Mouse (Mus musculus) limb, embryonic 13.5 days (tissue): ENCODE measurements around the gene Lrrc74a. TPM values are rescaled to one million over a fixed set of nuclear protein-coding genes. Genes with fewer than 3 reads are reported as not detected.

ENCODE experiments used
- ATAC-seq: fragments of 200-750 bp; cut with Nextera tagmentation; 2 replicates; pipeline ENCODE4 v1.8.0; 2017; ENCODE audit warnings: low read depth, moderate number of reproducible peaks, moderate TSS enrichment; ENCODE audit not compliant: low FRiP score
- H3K27ac ChIP-seq: fragments of 300-500 bp; sonication (generic); 2 replicates; pipeline ENCODE4 v1.5.1; 2015; ENCODE audit warnings: inconsistent platforms, mild to moderate bottlenecking, moderate library complexity
- H3K27me3 ChIP-seq: fragments of 300-500 bp; sonication (generic); 2 replicates; pipeline ENCODE4 v1.6.1; 2015; ENCODE audit warnings: mild to moderate bottlenecking, inconsistent platforms
- H3K36me3 ChIP-seq: fragments of 300-500 bp; sonication (generic); 2 replicates; pipeline ENCODE4 v1.6.1; 2015; ENCODE audit warnings: inconsistent platforms, mild to moderate bottlenecking, moderate library complexity
- H3K4me1 ChIP-seq: fragments of 300-500 bp; sonication (generic); 2 replicates; pipeline ENCODE4 v1.6.1; 2015; ENCODE audit warnings: inconsistent platforms
- H3K4me2 ChIP-seq: fragments of 300-500 bp; sonication (generic); replicated peaks from 2 replicates; pipeline ENCODE4 v1.6.1; 2015; ENCODE audit warnings: inconsistent platforms, mild to moderate bottlenecking, moderate library complexity
- H3K4me3 ChIP-seq: fragments of 300-500 bp; sonication (generic); 2 replicates; pipeline ENCODE4 v1.5.1; 2015; ENCODE audit warnings: moderate library complexity, mild to moderate bottlenecking, inconsistent platforms
- H3K9ac ChIP-seq: fragments of 300-500 bp; sonication (generic); 2 replicates; pipeline ENCODE4 v1.6.1; 2015; ENCODE audit warnings: mild to moderate bottlenecking, inconsistent platforms
- H3K9me3 ChIP-seq: fragments of 300-500 bp; sonication (generic); 2 replicates; pipeline ENCODE4 v1.6.1; 2016; ENCODE audit warnings: inconsistent platforms
- WGBS: fragments of 180-500 bp; shearing (Covaris S2); methylation state at CpG from one replicate; pipeline ENCODE4 v1.1.7; 2015; 5-methylcytosine and 5-hydroxymethylcytosine counted together
- polyA plus RNA-seq: library from polyadenylated mRNA; unstranded; fragments of >200 nt; fragmentation: Nextera tagmentation; extraction: Ambion mirVana; gene quantifications from 2 replicates; pipeline ENCODE4 v1.2.1, GENCODE M21; 2015

Lrrc74a gene
- polyA plus RNA-seq, 1 experiment from 2014 or later: not detected

GRCm38 (mm10) chr12:86794331-86794730 lies 60.2 kb downstream of the Lrrc74a start:
- Histone ChIP-seq H3K4me3 (no peak overlapping the region), H3K27ac (no peak overlapping the region), H3K36me3 (no peaks in the 10 kb centered on the region), H3K9ac (no peak overlapping the region), H3K4me2 (no peak overlapping the region), H3K4me1 (peaks cover 17% of the 10 kb centered on the region), H3K27me3 (no peaks in the 10 kb centered on the region), H3K9me3 (no peaks in the 10 kb centered on the region)
- WGBS: 89% methylated on average over 11 of the region's 11 CpGs
- ATAC-seq: no peak

GRCm38 (mm10) chr12:86795076-86795837 lies 61.1 kb downstream of the Lrrc74a start:
- Histone ChIP-seq H3K4me3 (no peak overlapping the region), H3K4me2 (no peak overlapping the region), H3K9me3 (no peaks in the 10 kb centered on the region), H3K9ac (no peak overlapping the region), H3K27me3 (no peaks in the 10 kb centered on the region), H3K36me3 (no peaks in the 10 kb centered on the region), H3K4me1 (peaks cover 20% of the 10 kb centered on the region), H3K27ac (no peak overlapping the region)
- 0 out of 2 replicates have a peak, but pooled peaks have one; percentile 15 for ATAC-seq
- 56% methylated on average over 7 of the region's 7 CpGs for WGBS

DNA sequence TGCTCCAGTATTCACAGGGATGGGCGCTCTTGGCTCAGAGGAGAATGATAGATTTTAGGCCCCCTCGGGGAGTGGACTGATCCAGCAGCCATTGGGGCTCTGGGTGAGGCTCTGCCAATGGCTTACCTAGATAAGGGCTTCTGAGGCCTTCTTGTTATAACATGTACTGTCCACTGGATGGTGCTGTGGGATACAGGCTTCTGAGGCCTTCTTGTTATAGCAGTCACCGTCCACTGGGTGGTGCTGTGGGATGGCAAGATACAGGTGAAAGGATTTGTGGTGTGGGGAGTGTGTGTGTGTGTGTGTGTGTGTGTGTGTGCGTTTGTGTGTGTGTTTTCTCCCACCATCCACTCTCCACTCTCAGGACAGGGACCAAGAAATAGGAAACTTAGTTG lies 61.7 kb downstream of the Lrrc74a start:
- Histone ChIP-seq H3K4me1 (peaks cover 20% of the 10 kb centered on the region), H3K9me3 (no peaks in the 10 kb centered on the region), H3K27me3 (no peaks in the 10 kb centered on the region), H3K36me3 (no peaks in the 10 kb centered on the region), H3K4me3 (no peak overlapping the region), H3K9ac (no peak overlapping the region), H3K4me2 (no peak overlapping the region), H3K27ac (no peak overlapping the region)
- peak; percentile 20; the same call in 1 of the 2 replicates for ATAC-seq
- WGBS: 5% methylated on average over 4 of the region's 4 CpGs

DNA sequence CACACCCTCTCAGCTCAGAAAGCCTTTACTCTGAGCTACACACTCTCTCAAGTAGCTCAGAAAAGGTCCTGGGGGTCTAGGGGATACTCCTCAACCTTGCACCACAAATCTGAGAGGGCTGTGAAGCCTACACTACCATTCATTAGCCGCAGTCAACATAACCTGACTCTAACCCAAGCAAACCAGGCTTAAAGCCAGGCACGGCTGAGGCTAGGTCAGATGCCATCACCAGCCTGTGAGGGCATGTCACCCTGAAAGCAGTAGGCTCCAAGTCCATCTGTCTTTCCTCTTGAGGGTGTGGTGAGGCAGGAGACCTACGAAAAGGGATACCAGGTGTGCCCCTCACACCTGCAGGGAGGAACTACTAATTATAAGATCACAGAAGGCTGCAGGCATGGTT lies 62.2 kb downstream of the Lrrc74a start:
- ATAC-seq: no peak
- H3K9me3 ChIP-seq: no peaks in the 10 kb centered on the region
- H3K27me3 ChIP-seq: no peaks in the 10 kb centered on the region
- no peak overlapping the region for H3K4me2 ChIP-seq
- no peak overlapping the region for H3K9ac ChIP-seq
- no peak overlapping the region for H3K4me3 ChIP-seq
- WGBS: 73% methylated on average over 3 of the region's 3 CpGs
- H3K36me3 ChIP-seq: no peaks in the 10 kb centered on the region
- peaks cover 25% of the 10 kb centered on the region for H3K4me1 ChIP-seq
- H3K27ac ChIP-seq: no peak overlapping the region

DNA sequence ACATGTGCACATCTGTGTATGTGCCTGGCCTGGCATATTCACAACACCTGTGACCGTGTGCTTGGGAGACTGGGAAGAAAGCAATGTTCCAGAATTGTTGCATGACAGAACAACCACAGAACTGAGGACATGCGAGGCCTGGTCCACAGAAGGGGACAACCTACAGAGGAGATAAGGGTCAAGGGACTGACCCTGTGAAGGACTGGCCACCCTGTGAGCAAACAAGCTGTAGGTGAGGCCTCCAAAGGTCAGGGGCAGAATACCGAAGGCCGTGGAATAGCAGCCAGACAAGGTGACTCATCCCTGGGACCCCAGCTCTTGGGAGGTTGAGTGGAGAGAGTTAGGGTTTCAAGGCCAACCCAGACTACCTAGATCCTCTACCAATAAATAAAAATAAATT lies 63.6 kb downstream of the Lrrc74a start:
- 89% methylated on average over 4 of the region's 4 CpGs for WGBS
- Histone ChIP-seq H3K27me3 (no peaks in the 10 kb centered on the region), H3K9ac (no peak overlapping the region), H3K4me2 (no peak overlapping the region), H3K27ac (no peak overlapping the region), H3K4me3 (no peak overlapping the region), H3K9me3 (no peaks in the 10 kb centered on the region), H3K36me3 (no peaks in the 10 kb centered on the region), H3K4me1 (peaks cover 39% of the 10 kb centered on the region)
- ATAC-seq: no peak

GRCm38 (mm10) chr12:86798773-86799540 lies 64.8 kb downstream of the Lrrc74a start:
- no peak for ATAC-seq
- peaks cover 51% of the 10 kb centered on the region for H3K4me1 ChIP-seq
- no peaks in the 10 kb centered on the region for H3K27me3 ChIP-seq
- H3K4me2 ChIP-seq: peak overlapping the region; percentile 40
- peak overlapping the region; percentile 25; the same call in 1 of the 2 replicates for H3K9ac ChIP-seq
- peak overlapping the region; percentile 76 for H3K27ac ChIP-seq
- H3K36me3 ChIP-seq: no peaks in the 10 kb centered on the region
- H3K4me3 ChIP-seq: no peak overlapping the region
- 15% methylated on average over 14 of the region's 14 CpGs for WGBS
- no peaks in the 10 kb centered on the region for H3K9me3 ChIP-seq

DNA sequence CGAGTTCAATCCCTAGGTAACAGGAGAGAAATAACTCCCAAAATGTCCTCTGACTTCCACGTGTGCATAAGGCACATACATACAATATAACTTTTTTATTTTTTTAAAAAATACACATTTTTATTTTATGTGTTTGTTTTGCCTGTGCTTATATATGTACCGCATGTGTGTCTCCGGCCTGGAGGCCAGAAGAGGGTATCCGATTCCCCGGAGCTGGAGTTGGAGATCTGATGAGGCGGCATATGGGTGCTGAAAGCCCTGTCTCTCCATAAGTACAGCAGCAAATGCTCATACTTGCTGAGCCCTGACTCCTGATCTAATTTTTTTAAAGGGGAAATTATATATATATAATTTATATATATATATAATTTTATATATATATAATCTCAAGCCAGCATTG lies 65.6 kb downstream of the Lrrc74a start:
- 78% methylated on average over 7 of the region's 7 CpGs for WGBS
- H3K4me1 ChIP-seq: peaks cover 59% of the 10 kb centered on the region

DNA sequence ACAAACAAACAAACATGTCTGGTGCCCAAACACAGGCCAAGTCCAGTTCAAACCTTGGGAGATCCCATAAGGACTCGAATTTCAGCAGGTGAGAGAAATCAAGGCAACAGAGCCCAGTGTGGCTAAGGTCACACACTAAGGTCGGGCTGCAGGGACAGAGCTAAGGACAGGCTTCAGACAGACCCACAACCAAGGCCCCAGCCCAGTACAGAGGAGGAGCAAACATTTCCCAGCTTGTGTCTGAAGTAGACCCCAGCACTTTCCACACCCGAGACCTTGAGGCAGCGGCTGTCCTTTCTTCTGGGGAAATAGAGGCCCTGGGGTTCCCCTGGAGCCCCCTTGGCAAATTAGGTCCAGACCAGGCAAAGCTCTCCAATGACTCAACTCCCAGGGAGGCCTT lies 66.2 kb downstream of the Lrrc74a start:
- peak overlapping the region; percentile 61 for H3K4me2 ChIP-seq
- 17% methylated on average over 4 of the region's 4 CpGs for WGBS
- H3K36me3 ChIP-seq: no peaks in the 10 kb centered on the region
- H3K4me3 ChIP-seq: no peak overlapping the region
- peaks cover 65% of the 10 kb centered on the region for H3K4me1 ChIP-seq
- H3K9me3 ChIP-seq: no peaks in the 10 kb centered on the region
- H3K27me3 ChIP-seq: no peaks in the 10 kb centered on the region
- no peak for ATAC-seq
- H3K9ac ChIP-seq: no peak overlapping the region
- H3K27ac ChIP-seq: peak overlapping the region; percentile 99

More for the DNA sequence above, 65.6 kb downstream of the Lrrc74a start:
- Histone ChIP-seq H3K9ac (no peak overlapping the region), H3K27me3 (no peaks in the 10 kb centered on the region), H3K36me3 (no peaks in the 10 kb centered on the region), H3K9me3 (no peaks in the 10 kb centered on the region), H3K4me2 (no peak overlapping the region), H3K4me3 (no peak overlapping the region), H3K27ac (peak overlapping the region; percentile 76; the same call in 1 of the 2 replicates)
- ATAC-seq: no peak

- no peaks in the 10 kb centered on the region for H3K27me3 ChIP-seq
- peak overlapping the region; percentile 56; the same call in 1 of the 2 replicates for H3K9ac ChIP-seq
- no peaks in the 10 kb centered on the region for H3K36me3 ChIP-seq
- peak overlapping the region; percentile 61 for H3K4me2 ChIP-seq
- H3K4me1 ChIP-seq: peaks cover 69% of the 10 kb centered on the region
- no peaks in the 10 kb centered on the region for H3K9me3 ChIP-seq
- H3K27ac ChIP-seq: peak overlapping the region; percentile 99
- peak overlapping the region; percentile 16; the same call in 1 of the 2 replicates for H3K4me3 ChIP-seq
- WGBS: 1% methylated on average over 7 of the region's 7 CpGs
- peak; percentile 30 for ATAC-seq
These were observed 66.6 kb downstream of the Lrrc74a start for GRCm38 (mm10) chr12:86800765-86801147.

DNA sequence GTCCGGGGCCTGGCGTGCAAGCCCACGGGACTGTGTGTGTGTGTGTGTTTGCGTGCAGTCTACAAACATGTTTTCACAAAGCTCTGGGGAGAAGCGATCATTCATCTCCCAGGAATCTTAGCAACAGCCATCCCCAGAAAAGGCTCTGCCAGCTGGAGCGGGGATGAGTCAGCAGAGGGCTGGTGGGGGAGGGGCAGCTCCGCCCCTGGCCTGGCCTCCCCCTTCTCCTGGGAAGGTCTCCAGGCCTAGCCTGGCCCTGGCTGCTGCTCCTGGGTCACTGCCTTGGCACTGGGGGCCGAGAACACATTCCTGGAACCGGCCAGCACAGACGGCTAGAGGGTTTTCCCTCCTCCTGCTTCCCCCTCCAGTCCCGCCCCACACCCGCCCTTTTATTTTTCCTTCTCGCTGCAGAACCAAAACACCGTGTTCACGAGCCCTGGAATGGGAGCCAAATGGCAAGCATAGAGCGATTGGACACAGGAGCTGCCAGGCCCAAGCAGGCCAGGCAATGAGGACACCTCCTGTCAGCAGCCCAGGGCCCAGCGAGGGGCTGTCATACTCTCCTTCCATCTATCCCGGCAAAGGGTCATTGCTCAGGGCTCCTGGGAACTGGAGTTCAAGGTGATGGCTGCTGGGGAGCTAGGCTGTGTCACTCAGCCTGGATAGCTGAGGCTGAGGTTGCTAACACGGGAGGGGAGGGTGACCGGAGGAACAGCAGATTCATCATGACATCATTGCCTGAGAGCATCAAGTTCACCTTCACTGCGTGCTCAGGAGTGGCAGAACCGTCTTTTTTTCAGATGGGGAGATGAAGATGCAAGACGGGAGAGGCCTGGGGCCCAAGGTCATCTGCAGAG lies 67.2 kb downstream of the Lrrc74a start:
- Histone ChIP-seq H3K27ac (peak overlapping the region; percentile 99), H3K9ac (peak overlapping the region; percentile 56), H3K27me3 (no peaks in the 10 kb centered on the region), H3K9me3 (no peaks in the 10 kb centered on the region), H3K4me2 (peak overlapping the region; percentile 61), H3K36me3 (no peaks in the 10 kb centered on the region), H3K4me1 (peaks cover 75% of the 10 kb centered on the region), H3K4me3 (peak overlapping the region; percentile 28)
- ATAC-seq: peak; percentile 76
- WGBS: 1% methylated on average over 23 of the region's 23 CpGs

GRCm38 (mm10) chr12:86802005-86802671 lies 68.0 kb downstream of the Lrrc74a start:
- Histone ChIP-seq H3K4me3 (peak overlapping the region; percentile 28), H3K4me1 (peaks cover 83% of the 10 kb centered on the region), H3K27ac (peak overlapping the region; percentile 99), H3K36me3 (no peaks in the 10 kb centered on the region), H3K9me3 (no peaks in the 10 kb centered on the region), H3K4me2 (peak overlapping the region; percentile 61), H3K9ac (peak overlapping the region; percentile 56), H3K27me3 (no peaks in the 10 kb centered on the region)
- peak; percentile 39 for ATAC-seq
- 2% methylated on average over 17 of the region's 17 CpGs for WGBS
